Comparison of ENCODE assay signal across 10 mouse cellular contexts in the genomic region with DNA sequence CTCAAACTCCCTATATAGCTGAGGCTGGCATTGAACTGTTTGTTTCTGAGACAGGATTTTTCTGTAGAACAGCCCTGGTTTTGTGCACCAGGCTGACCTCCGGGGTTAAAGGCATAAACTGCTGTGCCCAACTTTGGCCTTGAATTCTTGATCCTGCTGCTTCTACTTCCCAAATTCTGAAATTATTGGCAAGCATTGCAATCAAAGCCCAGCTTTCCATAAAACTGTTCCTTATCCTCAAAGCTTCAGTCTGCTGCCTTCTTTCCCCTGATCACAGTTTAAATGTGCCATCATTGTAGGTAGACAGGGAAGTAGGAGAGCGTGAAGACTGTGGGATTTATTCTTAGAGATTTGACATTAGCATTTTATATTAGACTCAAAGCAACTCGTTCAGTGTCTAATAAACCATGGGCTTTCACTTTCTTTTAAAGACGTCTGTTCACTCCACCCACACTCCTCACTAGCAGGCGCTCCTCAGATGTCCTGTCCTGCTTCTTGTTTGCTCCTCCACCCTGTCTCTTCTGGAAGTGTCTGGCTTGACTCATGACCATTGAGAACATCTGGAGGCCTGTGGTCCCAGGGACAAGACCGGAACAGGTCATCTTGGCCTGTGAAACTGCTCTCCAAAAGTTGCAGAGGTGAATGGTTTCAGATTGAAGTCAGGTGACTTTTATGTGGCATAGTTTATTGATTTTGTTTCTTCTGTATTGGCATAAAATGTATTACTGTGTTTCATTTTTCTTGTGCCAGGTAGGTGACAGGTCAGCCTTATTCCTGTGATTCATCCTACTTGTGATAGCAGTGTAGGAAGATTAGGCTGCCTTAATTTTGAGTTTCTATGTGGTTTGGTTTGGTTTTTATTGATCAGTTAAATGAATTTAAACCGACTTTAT. TPM values are rescaled to one million over a fixed set of nuclear protein-coding genes. Genes with fewer than 3 reads are reported as not detected.
A peak's percentile ranks its signal among the peaks of the same experiment; 100 is the strongest.
DNase-seq lines count a peak whose midpoint lies in the region; ATAC-seq lines count a peak whose summit lies in the region.
"Had no signal": no experiment of that assay in that cellular context is flagged by ENCODE, and none has a peak within 500 bp of the region (broad histone marks: within the 10 kb centered on the region; RNA-seq: fewer than 3 reads in every experiment).

No protein-coding gene starts in this region.

- peak overlapping the region; percentile 98 for H3K9ac ChIP-seq in lung, embryonic 16.5 days (ENCODE audit: low read length)
- peak overlapping the region; percentile 95; the same call in 1 of the 2 replicates for H3K9ac ChIP-seq in limb, embryonic 12.5 days (replicated peaks)
- H3K9ac ChIP-seq in stomach, embryonic 15.5 days, result no peak overlapping the region

- peak overlapping the region; percentile 99 for H3K4me3 ChIP-seq in lung, embryonic 16.5 days (ENCODE audit: low read length)
- H3K4me3 ChIP-seq in forebrain, embryonic 10.5 days, result peak overlapping the region; percentile 99
- H3K4me3 ChIP-seq in limb, embryonic 12.5 days (replicated peaks), result peak overlapping the region; percentile 100; the same call in 1 of the 2 replicates
- H3K4me3 ChIP-seq in stomach, embryonic 15.5 days (replicated peaks), result peak overlapping the region; percentile 95; the same call in 1 of the 2 replicates

- H3K27me3 ChIP-seq in lung, embryonic 16.5 days (ENCODE audit: control insufficient read depth, insufficient read depth, low read depth, low read length), result no peaks in the 10 kb centered on the region
- H3K27me3 ChIP-seq in forebrain, embryonic 10.5 days (ENCODE audit: poor library complexity, severe bottlenecking), result no peaks in the 10 kb centered on the region
- no peaks in the 10 kb centered on the region for H3K27me3 ChIP-seq in limb, embryonic 12.5 days
- no peaks in the 10 kb centered on the region for H3K27me3 ChIP-seq in stomach, embryonic 15.5 days (replicated peaks)

- no peak for ATAC-seq in lung, embryonic 16.5 days (ENCODE audit: low read depth)
- no peak for ATAC-seq in limb, embryonic 12.5 days (ENCODE audit: insufficient number of reproducible peaks, insufficient read depth, low FRiP score, low TSS enrichment, low read depth)
- ATAC-seq in stomach, embryonic 15.5 days (ENCODE audit: insufficient read depth, low FRiP score, low read depth), result no peak

- H3K4me2 ChIP-seq in lung, embryonic 16.5 days (ENCODE audit: low read depth, low read length), result peak overlapping the region; percentile 95
- peak overlapping the region; percentile 87 for H3K4me2 ChIP-seq in limb, embryonic 12.5 days
- peak overlapping the region; percentile 80; the same call in 1 of the 2 replicates for H3K4me2 ChIP-seq in stomach, embryonic 15.5 days

- H3K36me3 ChIP-seq in lung, embryonic 16.5 days (ENCODE audit: control insufficient read depth, insufficient read depth, low read length), result peaks cover 11% of the 10 kb centered on the region; the same call in 1 of the 2 replicates
- peaks cover 51% of the 10 kb centered on the region for H3K36me3 ChIP-seq in forebrain, embryonic 10.5 days (replicated peaks)
- H3K36me3 ChIP-seq in limb, embryonic 12.5 days, result peaks cover 41% of the 10 kb centered on the region
- no peaks in the 10 kb centered on the region for H3K36me3 ChIP-seq in stomach, embryonic 15.5 days

- H3K9me3 ChIP-seq in lung, embryonic 16.5 days (ENCODE audit: control insufficient read depth, low read length), result no peaks in the 10 kb centered on the region
- no peaks in the 10 kb centered on the region for H3K9me3 ChIP-seq in forebrain, embryonic 10.5 days
- no peaks in the 10 kb centered on the region for H3K9me3 ChIP-seq in limb, embryonic 12.5 days
- H3K9me3 ChIP-seq in stomach, embryonic 15.5 days, result no peaks in the 10 kb centered on the region

- 73% methylated on average over 7 of the region's 7 CpGs for WGBS in lung, embryonic 16.5 days
- WGBS in forebrain, embryonic 10.5 days, result 91% methylated on average over 7 of the region's 7 CpGs
- WGBS in limb, embryonic 12.5 days, result 77% methylated on average over 7 of the region's 7 CpGs
- 74% methylated on average over 7 of the region's 7 CpGs for WGBS in stomach, embryonic 15.5 days

- H3K4me1 ChIP-seq in lung, embryonic 16.5 days (replicated peaks; ENCODE audit: control insufficient read depth, insufficient read depth, low read length), result peaks cover 30% of the 10 kb centered on the region
- H3K4me1 ChIP-seq in forebrain, embryonic 10.5 days, result peaks cover 49% of the 10 kb centered on the region
- peaks cover 30% of the 10 kb centered on the region for H3K4me1 ChIP-seq in limb, embryonic 12.5 days (replicated peaks)
- peaks cover 34% of the 10 kb centered on the region for H3K4me1 ChIP-seq in stomach, embryonic 15.5 days

- no peak overlapping the region for H3K27ac ChIP-seq in lung, embryonic 16.5 days (ENCODE audit: low read length)
- no peak overlapping the region for H3K27ac ChIP-seq in forebrain, embryonic 10.5 days
- no peak overlapping the region for H3K27ac ChIP-seq in limb, embryonic 12.5 days
- no peak overlapping the region for H3K27ac ChIP-seq in stomach, embryonic 15.5 days

- no peak for DNase-seq in lung, postnatal 25 days (ENCODE audit: low spot score)
- no peak for DNase-seq in forebrain, embryonic 10.5 days (ENCODE audit: extremely low spot score, low spot score)
- no peak for DNase-seq in ovary, adult 18-20 months (ENCODE audit: low spot score)
- no peak for DNase-seq in adrenal gland, postnatal 10 days
- no peak for DNase-seq in urinary bladder, postnatal 10 days (ENCODE audit: low spot score)
- DNase-seq: layer of hippocampus, postnatal 36 days; spleen, adult 18-20 months had no signal

RNA-seq across cellular contexts. Expression of a gene that starts 2.2 kb away (rescaled TPM):
- 12.5 and 12.7 TPM in 2 replicates for polyA plus RNA-seq in lung, embryonic 16.5 days (2015; fragmentation: Nextera tagmentation; extraction: Ambion mirVana)
- polyA plus RNA-seq in forebrain, embryonic 10.5 days (2016; fragmentation: Nextera tagmentation; extraction: Ambion mirVana), result 9.8 and 11.3 TPM in 2 replicates
- 11.6 and 13.6 TPM in 2 replicates for polyA plus RNA-seq in limb, embryonic 12.5 days (2016; fragmentation: Nextera tagmentation; extraction: Ambion mirVana)
- 12.6 and 13.7 TPM in 2 replicates for polyA plus RNA-seq in stomach, embryonic 15.5 days (2015; fragmentation: Nextera tagmentation; extraction: Ambion mirVana)
- 10 to 100 TPM; 21.5 to 30.5 TPM for total RNA-seq in adrenal gland, postnatal 10 days (2021)

RNA-seq across cellular contexts. Expression of a gene that starts 2.4 kb away (rescaled TPM):
- polyA plus RNA-seq in lung, embryonic 16.5 days (2015; fragmentation: Nextera tagmentation; extraction: Ambion mirVana), result 12.8 and 16.5 TPM in 2 replicates
- polyA plus RNA-seq in forebrain, embryonic 10.5 days (2016; fragmentation: Nextera tagmentation; extraction: Ambion mirVana), result 44.4 and 47.0 TPM in 2 replicates
- polyA plus RNA-seq in limb, embryonic 12.5 days (2016; fragmentation: Nextera tagmentation; extraction: Ambion mirVana), result 51.1 and 56.7 TPM in 2 replicates
- 33.1 and 37.0 TPM in 2 replicates for polyA plus RNA-seq in stomach, embryonic 15.5 days (2015; fragmentation: Nextera tagmentation; extraction: Ambion mirVana)
- total RNA-seq in adrenal gland, postnatal 10 days (2021), result 10 to 100 TPM; 66.5 to 68.9 TPM
